Mouse (Mus musculus) neural tube, embryonic 11.5 days (tissue): ENCODE measurements at regions not wholly inside any gene's neighbourhood (a gene's known extent, or its start where the extent isn't known, plus 50 kb on each side); places are given as distances from the start of the nearest gene placed in this dataset.

Experiments
- ATAC-seq: fragments of 200-750 bp; cut with Nextera tagmentation; 2 replicates; pipeline ENCODE4 v1.8.0; 2017; ENCODE audit warnings: moderate number of reproducible peaks, mild to moderate bottlenecking, moderate TSS enrichment, moderate library complexity; ENCODE audit not compliant: insufficient read depth, low FRiP score, low TSS enrichment
- DNase-seq: peaks from one replicate; pipeline ENCODE4 v3.0.0-alpha.2; 2015; ENCODE audit warnings: low spot score
- H3K27ac ChIP-seq: fragments of 300-500 bp; sonication (generic); 2 replicates; pipeline ENCODE4 v1.5.1; 2014; ENCODE audit warnings: low read depth, mild to moderate bottlenecking, low read length
- H3K27me3 ChIP-seq: fragments of 300-500 bp; sonication (generic); 2 replicates; pipeline ENCODE4 v1.6.1; 2014; ENCODE audit warnings: mild to moderate bottlenecking, low read length, mixed read lengths; ENCODE audit not compliant: control insufficient read depth, insufficient read depth
- H3K36me3 ChIP-seq: fragments of 300-500 bp; sonication (generic); 2 replicates; pipeline ENCODE4 v1.6.1; 2014; ENCODE audit warnings: mild to moderate bottlenecking, low read length, moderate library complexity, mixed read lengths; ENCODE audit not compliant: control insufficient read depth, insufficient read depth
- H3K4me1 ChIP-seq: fragments of 300-500 bp; sonication (generic); 2 replicates; pipeline ENCODE4 v1.6.1; 2014; ENCODE audit warnings: low read length, mixed read lengths; ENCODE audit not compliant: control insufficient read depth, insufficient read depth
- H3K4me2 ChIP-seq: fragments of 300-500 bp; sonication (generic); 2 replicates; pipeline ENCODE4 v1.6.1; 2014; ENCODE audit warnings: low read depth, mild to moderate bottlenecking, moderate library complexity
- H3K4me3 ChIP-seq: fragments of 300-500 bp; sonication (generic); 2 replicates; pipeline ENCODE4 v1.5.1; 2014; ENCODE audit warnings: low read depth, low read length
- H3K9ac ChIP-seq: fragments of 300-500 bp; sonication (generic); 2 replicates; pipeline ENCODE4 v1.6.1; 2014; ENCODE audit warnings: mild to moderate bottlenecking, low read length
- H3K9me3 ChIP-seq: fragments of 300-500 bp; sonication (generic); 2 replicates; pipeline ENCODE4 v1.6.1; 2016; ENCODE audit warnings: low read length; ENCODE audit not compliant: control insufficient read depth
- WGBS: fragments of 180-500 bp; shearing (Covaris S2); extraction: QIAGEN DNeasy Blood & Tissue Kit; methylation state at CpG from one replicate; pipeline ENCODE4 v1.1.7; 2014; 5-methylcytosine and 5-hydroxymethylcytosine counted together

- ATAC-seq (no peak), DNase-seq (no peak)
- Histone ChIP-seq H3K9me3 (no peaks in the 10 kb centered on the region), H3K4me3 (no peak overlapping the region), H3K9ac (no peak overlapping the region), H3K27me3 (no peaks in the 10 kb centered on the region), H3K4me1 (no peaks in the 10 kb centered on the region), H3K4me2 (no peak overlapping the region), H3K27ac (no peak overlapping the region), H3K36me3 (no peaks in the 10 kb centered on the region)
- WGBS: 86% methylated on average over 4 of the region's 4 CpGs
Measured at GRCm38 (mm10) chr17:68166397-68166796, 107.2 kb upstream of the L3mbtl4 start.

GRCm38 (mm10) chr17:68172838-68173237, 100.8 kb upstream of the L3mbtl4 start:
- Histone ChIP-seq H3K4me2 (no peak overlapping the region), H3K4me1 (no peaks in the 10 kb centered on the region), H3K27ac (no peak overlapping the region), H3K27me3 (no peaks in the 10 kb centered on the region), H3K36me3 (no peaks in the 10 kb centered on the region), H3K9ac (no peak overlapping the region), H3K9me3 (no peaks in the 10 kb centered on the region), H3K4me3 (no peak overlapping the region)
- no peak for ATAC-seq
- WGBS: 95% methylated on average over 7 of the region's 7 CpGs
- DNase-seq: no peak

DNA sequence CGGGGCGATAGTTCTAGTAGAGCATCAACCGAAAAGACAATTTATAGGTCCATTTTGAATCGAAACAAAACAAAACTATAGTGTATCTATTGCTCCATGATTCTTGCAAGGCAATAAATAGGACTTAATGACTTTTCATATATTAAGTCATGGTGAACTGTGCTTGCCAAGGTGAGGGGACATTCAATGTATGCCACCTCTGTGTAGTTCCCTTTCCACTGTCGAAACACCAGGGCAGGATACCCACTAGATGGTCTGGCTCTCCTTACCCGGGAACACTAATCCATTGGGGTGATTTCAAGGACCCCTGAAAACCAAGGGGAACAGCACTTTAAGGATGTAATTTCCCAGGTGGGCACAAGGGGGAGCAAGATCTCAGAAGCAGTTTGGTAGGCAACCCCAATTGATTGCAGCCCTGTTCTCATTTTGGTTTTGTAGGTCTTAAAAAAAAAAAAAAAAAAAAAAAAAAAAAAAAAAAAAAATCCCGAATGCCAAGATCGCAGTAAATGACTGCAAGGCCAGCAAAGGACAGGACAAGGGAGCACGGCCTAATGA, 96.9 kb upstream of the L3mbtl4 start:
- ATAC-seq (no peak), DNase-seq (peak; percentile 53)
- H3K4me1 ChIP-seq: no peaks in the 10 kb centered on the region
- H3K9me3 ChIP-seq: no peaks in the 10 kb centered on the region
- no peak overlapping the region for H3K9ac ChIP-seq
- H3K36me3 ChIP-seq: no peaks in the 10 kb centered on the region
- H3K27me3 ChIP-seq: no peaks in the 10 kb centered on the region
- no peak overlapping the region for H3K27ac ChIP-seq
- WGBS: 63% methylated on average over 9 of the region's 9 CpGs
- H3K4me3 ChIP-seq: no peak overlapping the region
- no peak overlapping the region for H3K4me2 ChIP-seq

- no peaks in the 10 kb centered on the region for H3K36me3 ChIP-seq
- ATAC-seq: no peak
- H3K9me3 ChIP-seq: no peaks in the 10 kb centered on the region
- H3K9ac ChIP-seq: no peak overlapping the region
- no peaks in the 10 kb centered on the region for H3K27me3 ChIP-seq
- peak; percentile 16 for DNase-seq
- H3K4me2 ChIP-seq: no peak overlapping the region
- H3K4me3 ChIP-seq: no peak overlapping the region
- H3K4me1 ChIP-seq: no peaks in the 10 kb centered on the region
- H3K27ac ChIP-seq: no peak overlapping the region
- 37% methylated on average over 2 of the region's 2 CpGs for WGBS
Measured at GRCm38 (mm10) chr17:68177835-68178234, 95.8 kb upstream of the L3mbtl4 start.

- Histone ChIP-seq H3K27ac (no peak overlapping the region), H3K4me3 (no peak overlapping the region), H3K9ac (no peak overlapping the region), H3K36me3 (no peaks in the 10 kb centered on the region), H3K4me1 (no peaks in the 10 kb centered on the region), H3K27me3 (no peaks in the 10 kb centered on the region), H3K4me2 (no peak overlapping the region), H3K9me3 (no peaks in the 10 kb centered on the region)
- no peak for DNase-seq
- no peak for ATAC-seq
- WGBS: 68% methylated on average over 2 of the region's 2 CpGs
Measured at GRCm38 (mm10) chr17:68185385-68185784, 88.2 kb upstream of the L3mbtl4 start.

DNA sequence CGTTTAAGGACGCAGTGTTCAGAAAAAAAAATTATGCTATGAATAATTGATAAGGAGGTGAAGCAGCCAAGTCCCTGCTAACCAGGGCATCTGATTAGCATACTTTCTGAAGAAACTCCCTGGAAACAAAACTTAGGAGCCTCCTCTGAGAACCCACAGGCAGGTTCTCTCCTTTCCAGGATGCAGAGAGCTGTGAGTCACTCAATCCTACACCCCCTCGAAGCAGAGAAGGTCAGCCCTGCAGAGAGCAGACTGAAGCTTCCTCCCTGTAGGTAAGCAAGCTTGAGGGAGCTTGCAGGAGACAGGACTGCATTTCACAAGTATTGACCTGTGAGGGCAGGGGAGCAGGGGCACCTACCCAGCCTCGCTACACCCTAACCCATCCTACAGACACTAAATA, 83.7 kb upstream of the L3mbtl4 start:
- no peak overlapping the region for H3K4me2 ChIP-seq
- no peaks in the 10 kb centered on the region for H3K27me3 ChIP-seq
- no peak overlapping the region for H3K4me3 ChIP-seq
- H3K36me3 ChIP-seq: no peaks in the 10 kb centered on the region
- H3K4me1 ChIP-seq: no peaks in the 10 kb centered on the region
- no peak for DNase-seq
- H3K27ac ChIP-seq: no peak overlapping the region
- no peak for ATAC-seq
- 87% methylated on average over 4 of the region's 4 CpGs for WGBS
- no peaks in the 10 kb centered on the region for H3K9me3 ChIP-seq
- no peak overlapping the region for H3K9ac ChIP-seq

GRCm38 (mm10) chr17:68205545-68205944, 68.1 kb upstream of the L3mbtl4 start:
- H3K27ac ChIP-seq: no peak overlapping the region
- H3K9ac ChIP-seq: no peak overlapping the region
- WGBS: 95% methylated on average over 4 of the region's 4 CpGs
- no peak overlapping the region for H3K4me2 ChIP-seq
- H3K36me3 ChIP-seq: no peaks in the 10 kb centered on the region
- DNase-seq (no peak), ATAC-seq (no peak)
- no peaks in the 10 kb centered on the region for H3K9me3 ChIP-seq
- no peak overlapping the region for H3K4me3 ChIP-seq
- no peaks in the 10 kb centered on the region for H3K27me3 ChIP-seq
- H3K4me1 ChIP-seq: no peaks in the 10 kb centered on the region

- ATAC-seq: no peak
- WGBS: 17% methylated on average over 2 of the region's 2 CpGs
- Histone ChIP-seq H3K27ac (no peak overlapping the region), H3K4me1 (no peaks in the 10 kb centered on the region), H3K4me2 (no peak overlapping the region), H3K9ac (no peak overlapping the region), H3K27me3 (no peaks in the 10 kb centered on the region), H3K36me3 (no peaks in the 10 kb centered on the region), H3K4me3 (no peak overlapping the region), H3K9me3 (no peaks in the 10 kb centered on the region)
- no peak for DNase-seq
Measured at GRCm38 (mm10) chr17:68208837-68209236, 64.8 kb upstream of the L3mbtl4 start.

- no peaks in the 10 kb centered on the region for H3K9me3 ChIP-seq
- ATAC-seq (peak; percentile 76), DNase-seq (peak; percentile 45)
- no peaks in the 10 kb centered on the region for H3K4me1 ChIP-seq
- no peak overlapping the region for H3K4me3 ChIP-seq
- H3K9ac ChIP-seq: no peak overlapping the region
- H3K36me3 ChIP-seq: no peaks in the 10 kb centered on the region
- 24% methylated on average over 14 of the region's 14 CpGs for WGBS
- no peaks in the 10 kb centered on the region for H3K27me3 ChIP-seq
- no peak overlapping the region for H3K27ac ChIP-seq
- H3K4me2 ChIP-seq: peak overlapping the region; percentile 9; the same call in 1 of the 2 replicates
Measured at GRCm38 (mm10) chr17:68210313-68211254, 63.0 kb upstream of the L3mbtl4 start.
